18 mouse cellular contexts compared by ENCODE assay signal in the genomic region with DNA sequence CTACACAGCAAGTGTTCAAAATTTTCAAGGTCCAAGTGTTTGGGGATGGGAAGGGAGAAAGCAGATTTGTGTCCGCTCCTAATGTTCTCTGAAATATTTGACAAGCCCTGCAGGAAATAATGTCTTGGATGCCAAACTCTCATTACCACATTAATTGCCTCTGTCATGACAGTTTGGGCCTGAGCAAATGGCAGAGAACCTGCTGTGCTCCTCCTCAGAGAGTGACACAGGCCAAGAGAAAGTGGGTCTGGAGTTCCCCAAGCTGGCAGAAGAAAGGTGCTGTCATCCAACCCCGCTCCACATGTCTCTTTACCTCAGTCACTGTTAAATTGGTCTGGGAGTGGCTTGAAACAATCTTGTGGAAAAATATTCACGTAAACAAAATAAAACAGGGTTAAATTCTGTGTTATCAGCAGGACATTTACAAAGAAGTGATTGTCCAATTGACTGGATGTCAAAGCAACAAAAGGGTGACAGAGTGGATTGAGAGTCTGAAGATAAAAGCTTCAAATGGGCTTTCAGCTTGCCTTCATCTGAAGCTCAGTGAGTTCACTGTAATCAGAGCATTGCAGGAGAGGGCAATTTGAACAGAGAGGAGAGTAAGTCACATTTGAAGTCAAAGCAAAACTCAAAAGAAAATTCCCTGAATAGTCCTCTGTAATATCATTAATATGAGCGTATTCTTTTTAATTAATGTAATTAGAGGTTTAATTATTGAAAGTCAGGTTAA.
DNase-seq lines count a peak whose midpoint lies in the region; ATAC-seq and TF ChIP-seq lines count a peak whose summit lies in the region.
"Had no signal": no experiment of that assay in that cellular context is flagged by ENCODE, and none has a peak within 500 bp of the region (broad histone marks: within the 10 kb centered on the region; RNA-seq: fewer than 3 reads in every experiment).

No protein-coding gene starts in this region.

- no peaks in the 10 kb centered on the region for H3K27me3 ChIP-seq in midbrain, embryonic 12.5 days
- H3K27me3 ChIP-seq in midbrain, embryonic 11.5 days (ENCODE audit: control insufficient read depth, insufficient read depth, low read length) = no peaks in the 10 kb centered on the region
- no peaks in the 10 kb centered on the region for H3K27me3 ChIP-seq in forebrain, embryonic 14.5 days (replicated peaks; ENCODE audit: control insufficient read depth, insufficient read depth, low read length)
- no peaks in the 10 kb centered on the region for H3K27me3 ChIP-seq in hindbrain, postnatal 0 days (ENCODE audit: insufficient read depth, low read length)
- H3K27me3 ChIP-seq: embryonic facial prominence, embryonic 13.5 days; limb, embryonic 13.5 days; liver, embryonic 15.5 days had no signal

- peak; percentile 47 to 75 for DNase-seq in cerebellum, postnatal 14 days
- DNase-seq in cerebellum, adult 11 months = no peak
- no peak for DNase-seq in midbrain, embryonic 11.5 days (ENCODE audit: low spot score, missing footprints)
- DNase-seq in forebrain, embryonic 14.5 days (ENCODE audit: low spot score) = peak; percentile 74
- DNase-seq in hindbrain, postnatal 0 days (ENCODE audit: low spot score) = peak; percentile 48
- no peak for DNase-seq in kidney, adult 9 months
- DNase-seq: adrenal gland, postnatal 25 days; gastrocnemius, postnatal 10 days; heart, postnatal 36 days; kidney, adult 2 months; lung, postnatal 10 days had no signal

- 50% methylated on average over 4 of the region's 4 CpGs for WGBS in midbrain, embryonic 12.5 days
- 62% methylated on average over 4 of the region's 4 CpGs for WGBS in midbrain, embryonic 11.5 days
- WGBS in forebrain, embryonic 14.5 days = 14% methylated on average over 4 of the region's 4 CpGs
- WGBS in hindbrain, postnatal 0 days = 27% methylated on average over 4 of the region's 4 CpGs

- no peaks in the 10 kb centered on the region for H3K9me3 ChIP-seq in midbrain, embryonic 12.5 days
- no peaks in the 10 kb centered on the region for H3K9me3 ChIP-seq in midbrain, embryonic 11.5 days (ENCODE audit: control insufficient read depth, low read length)
- H3K9me3 ChIP-seq in forebrain, embryonic 14.5 days (replicated peaks; ENCODE audit: control insufficient read depth, low read length) = no peaks in the 10 kb centered on the region
- H3K9me3 ChIP-seq in hindbrain, postnatal 0 days (ENCODE audit: low read length) = no peaks in the 10 kb centered on the region
- H3K9me3 ChIP-seq: embryonic facial prominence, embryonic 13.5 days; limb, embryonic 13.5 days; liver, embryonic 15.5 days had no signal

- no peak overlapping the region for H3K9ac ChIP-seq in midbrain, embryonic 12.5 days (replicated peaks)
- no peak overlapping the region for H3K9ac ChIP-seq in midbrain, embryonic 11.5 days (ENCODE audit: low read length)
- no peak overlapping the region for H3K9ac ChIP-seq in forebrain, embryonic 14.5 days (ENCODE audit: low read length)
- no peak overlapping the region for H3K9ac ChIP-seq in hindbrain, postnatal 0 days (replicated peaks; ENCODE audit: low read length)
- H3K9ac ChIP-seq: embryonic facial prominence, embryonic 13.5 days; limb, embryonic 13.5 days; liver, embryonic 15.5 days had no signal

- no peak overlapping the region for H3K4me2 ChIP-seq in midbrain, embryonic 12.5 days (replicated peaks)
- no peak overlapping the region for H3K4me2 ChIP-seq in midbrain, embryonic 11.5 days
- no peak overlapping the region for H3K4me2 ChIP-seq in forebrain, embryonic 14.5 days (ENCODE audit: low read length)
- no peak overlapping the region for H3K4me2 ChIP-seq in hindbrain, postnatal 0 days (ENCODE audit: low read depth, low read length)
- H3K4me2 ChIP-seq: embryonic facial prominence, embryonic 13.5 days; heart, embryonic 11.5 days; limb, embryonic 13.5 days; liver, embryonic 15.5 days had no signal

- TF ChIP-seq CTCF in hindbrain, postnatal 0 days (IDR thresholded peaks at IDR 0.05; ENCODE audit: low read depth) = no peak

- ATAC-seq in midbrain, embryonic 12.5 days (ENCODE audit: low FRiP score, low read depth) = 0 out of 2 replicates have a peak, but pooled peaks have one; percentile 38
- ATAC-seq in midbrain, embryonic 11.5 days (ENCODE audit: low FRiP score) = no peak
- ATAC-seq in forebrain, embryonic 14.5 days = peak; percentile 85; the same call in 1 of the 2 replicates
- peak; percentile 85 for ATAC-seq in hindbrain, postnatal 0 days
- ATAC-seq in inflammation-experienced regulatory T-cells, adult 6 months = no peak
- ATAC-seq: activated CD4-positive, CD25-positive, alpha-beta regulatory T cell, adult 4 months had no signal

- no peaks in the 10 kb centered on the region for H3K36me3 ChIP-seq in midbrain, embryonic 12.5 days
- H3K36me3 ChIP-seq in midbrain, embryonic 11.5 days (ENCODE audit: control insufficient read depth, insufficient read depth, low read length) = no peaks in the 10 kb centered on the region
- H3K36me3 ChIP-seq in forebrain, embryonic 14.5 days (ENCODE audit: control insufficient read depth, insufficient read depth, low read length) = no peaks in the 10 kb centered on the region
- H3K36me3 ChIP-seq in hindbrain, postnatal 0 days (ENCODE audit: insufficient read depth, low read length) = no peaks in the 10 kb centered on the region
- H3K36me3 ChIP-seq: embryonic facial prominence, embryonic 13.5 days; limb, embryonic 13.5 days; liver, embryonic 15.5 days had no signal

- no peak overlapping the region for H3K4me3 ChIP-seq in midbrain, embryonic 12.5 days
- H3K4me3 ChIP-seq in midbrain, embryonic 11.5 days (ENCODE audit: low read depth, low read length) = no peak overlapping the region
- no peak overlapping the region for H3K4me3 ChIP-seq in forebrain, embryonic 14.5 days (ENCODE audit: low read depth, low read length)
- H3K4me3 ChIP-seq in hindbrain, postnatal 0 days (ENCODE audit: low read length) = no peak overlapping the region
- H3K4me3 ChIP-seq: embryonic facial prominence, embryonic 13.5 days; limb, embryonic 13.5 days; liver, embryonic 15.5 days had no signal

- H3K4me1 ChIP-seq in midbrain, embryonic 12.5 days = 0 out of 2 replicates have a peak, but pooled peaks cover 4% of the 10 kb centered on the region
- H3K4me1 ChIP-seq in midbrain, embryonic 11.5 days (ENCODE audit: control insufficient read depth, insufficient read depth, low read length) = no peaks in the 10 kb centered on the region
- H3K4me1 ChIP-seq in forebrain, embryonic 14.5 days (ENCODE audit: control insufficient read depth, insufficient read depth, low read length) = peaks cover 4% of the 10 kb centered on the region; the same call in 1 of the 2 replicates
- H3K4me1 ChIP-seq in hindbrain, postnatal 0 days (ENCODE audit: insufficient read depth, low read length) = no peaks in the 10 kb centered on the region
- H3K4me1 ChIP-seq: embryonic facial prominence, embryonic 13.5 days; limb, embryonic 13.5 days; liver, embryonic 15.5 days had no signal

- no peak overlapping the region for H3K27ac ChIP-seq in midbrain, embryonic 12.5 days (replicated peaks)
- no peak overlapping the region for H3K27ac ChIP-seq in midbrain, embryonic 11.5 days (ENCODE audit: low read depth, low read length)
- H3K27ac ChIP-seq in forebrain, embryonic 14.5 days (ENCODE audit: low read depth, low read length) = no peak overlapping the region
- H3K27ac ChIP-seq in hindbrain, postnatal 0 days = no peak overlapping the region
- H3K27ac ChIP-seq: embryonic facial prominence, embryonic 13.5 days; limb, embryonic 13.5 days; liver, embryonic 15.5 days had no signal

Comparison
In these comparisons a context has a peak if more than half of its experiments do, and no peak if none do; other contexts are left out.
1. DNase-seq: peak in cerebellum, postnatal 14 days (2 of 2), forebrain, embryonic 14.5 days (single experiment) and hindbrain, postnatal 0 days (single experiment); none in cerebellum, adult 11 months (single experiment), midbrain, embryonic 11.5 days (single experiment) and kidney, adult 9 months (single experiment).
2. ATAC-seq: peak in midbrain, embryonic 12.5 days (single experiment), forebrain, embryonic 14.5 days (single experiment) and hindbrain, postnatal 0 days (single experiment); none in midbrain, embryonic 11.5 days (single experiment) and inflammation-experienced regulatory T-cells, adult 6 months (single experiment).